Mouse (Mus musculus) limb, embryonic 12.5 days (tissue): Measurements from ENCODE around the gene Ccdc97. TPM values are rescaled to one million over a fixed set of nuclear protein-coding genes. Genes with fewer than 3 reads are reported as not detected.

ENCODE experiments used
- ATAC-seq: fragments of 200-750 bp; cut with Nextera tagmentation; 2 replicates; pipeline ENCODE4 v1.8.0; 2017; ENCODE audit warnings: low read depth, moderate TSS enrichment; ENCODE audit not compliant: insufficient number of reproducible peaks, insufficient read depth, low FRiP score, low TSS enrichment
- H3K27ac ChIP-seq: fragments of 300-500 bp; sonication (generic); 2 replicates; pipeline ENCODE4 v1.5.1; 2016; ENCODE audit warnings: mild to moderate bottlenecking, moderate library complexity
- H3K27me3 ChIP-seq: fragments of 300-500 bp; sonication (generic); 2 replicates; pipeline ENCODE4 v1.6.1; 2016; ENCODE audit warnings: mild to moderate bottlenecking, moderate library complexity
- H3K36me3 ChIP-seq: fragments of 300-500 bp; sonication (generic); 2 replicates; pipeline ENCODE4 v1.6.1; 2016; ENCODE audit warnings: mild to moderate bottlenecking, moderate library complexity
- H3K4me1 ChIP-seq: fragments of 300-500 bp; sonication (generic); replicated peaks from 2 replicates; pipeline ENCODE4 v1.6.1; 2016
- H3K4me2 ChIP-seq: fragments of 300-500 bp; sonication (generic); 2 replicates; pipeline ENCODE4 v1.6.1; 2016; ENCODE audit warnings: mild to moderate bottlenecking, moderate library complexity
- H3K4me3 ChIP-seq: fragments of 300-500 bp; sonication (generic); replicated peaks from 2 replicates; pipeline ENCODE4 v1.5.1; 2016; ENCODE audit warnings: mild to moderate bottlenecking
- H3K9ac ChIP-seq: fragments of 300-500 bp; sonication (generic); replicated peaks from 2 replicates; pipeline ENCODE4 v1.6.1; 2016; ENCODE audit warnings: mild to moderate bottlenecking, moderate library complexity
- H3K9me3 ChIP-seq: fragments of 300-500 bp; sonication (generic); 2 replicates; pipeline ENCODE4 v1.6.1; 2016; ENCODE audit warnings: mild to moderate bottlenecking, moderate library complexity
- WGBS: fragments of 180-500 bp; shearing (Covaris S2); methylation state at CpG from one replicate; pipeline ENCODE4 v1.1.7; 2016; 5-methylcytosine and 5-hydroxymethylcytosine counted together
- polyA plus RNA-seq: library from polyadenylated mRNA; unstranded; fragments of >200 nt; fragmentation: Nextera tagmentation; extraction: Ambion mirVana; gene quantifications from 2 replicates; pipeline ENCODE4 v1.2.1, GENCODE M21; 2016

The Ccdc97 gene
- polyA plus RNA-seq, 1 experiment from 2014 or later, result 20.6 TPM

DNA sequence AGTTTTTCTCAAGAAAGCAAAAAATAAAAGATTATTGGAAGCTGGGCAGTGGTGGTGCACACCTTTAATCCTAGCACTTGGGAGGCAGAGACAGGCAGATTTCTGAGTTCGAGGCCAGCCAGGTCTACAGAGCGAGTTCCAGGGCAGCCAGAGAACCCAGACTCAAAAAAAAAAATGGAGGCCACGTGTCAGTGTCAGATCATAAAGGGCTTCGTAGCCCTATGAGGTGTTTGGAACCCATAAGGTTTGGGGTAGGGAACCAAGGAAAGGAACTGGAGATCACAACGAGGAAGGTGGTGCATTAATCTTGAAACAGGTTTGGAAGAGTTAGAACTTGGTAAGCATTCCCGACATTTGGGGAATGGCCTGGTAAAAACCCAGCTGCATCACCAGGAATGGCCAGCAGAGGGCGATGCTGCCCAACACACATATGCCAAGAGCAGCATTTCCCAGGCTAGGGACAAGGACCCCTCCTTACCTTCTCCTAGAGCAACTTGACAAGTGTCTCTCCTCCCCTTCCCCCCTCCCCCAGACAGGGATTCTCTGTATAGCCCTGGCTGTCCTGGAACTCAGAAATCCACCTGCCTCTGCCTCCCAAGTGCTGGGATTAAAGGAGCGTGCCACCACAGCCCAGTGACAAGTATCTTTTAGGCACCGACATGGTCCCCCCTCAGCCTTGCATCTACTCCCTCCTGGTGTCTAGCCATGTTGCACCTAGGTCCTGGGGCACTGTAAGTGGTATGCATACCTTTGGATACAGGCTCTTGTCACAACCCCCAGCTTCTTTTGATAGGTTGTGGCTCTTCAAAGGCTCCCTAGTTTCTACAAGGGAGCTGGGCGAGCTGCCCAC, 1.1 kb upstream of the Ccdc97 start:
- peaks cover 61% of the 10 kb centered on the region for H3K36me3 ChIP-seq
- no peak overlapping the region for H3K9ac ChIP-seq
- H3K4me2 ChIP-seq, result peak overlapping the region; percentile 85
- WGBS, result 59% methylated on average over 10 of the region's 10 CpGs
- H3K27me3 ChIP-seq, result no peaks in the 10 kb centered on the region
- H3K9me3 ChIP-seq, result no peaks in the 10 kb centered on the region
- H3K4me3 ChIP-seq, result no peak overlapping the region
- ATAC-seq, result no peak
- H3K27ac ChIP-seq, result peak overlapping the region; percentile 80; the same call in 1 of the 2 replicates
- H3K4me1 ChIP-seq, result peaks cover 18% of the 10 kb centered on the region

DNA sequence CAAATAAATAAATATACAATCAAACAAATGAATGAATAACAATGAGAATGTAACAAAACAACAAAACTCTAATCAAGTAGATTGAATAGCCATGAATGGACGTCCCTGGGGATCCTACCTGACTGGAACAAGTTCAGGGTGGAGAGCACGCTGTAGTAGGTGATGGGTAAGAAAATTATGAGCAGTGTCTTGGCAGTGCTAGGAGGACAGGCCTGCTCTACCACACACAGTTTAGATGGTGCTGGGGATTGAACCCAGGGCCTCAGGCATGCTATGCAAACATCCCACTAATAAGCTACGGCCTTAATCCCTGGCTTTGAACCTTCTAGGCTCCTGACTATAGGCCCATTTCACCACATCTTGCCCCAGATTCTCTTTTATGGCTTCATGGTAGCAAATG, 1.4 kb downstream of the Ccdc97 start:
- ATAC-seq, result no peak
- Histone ChIP-seq H3K9me3 (no peaks in the 10 kb centered on the region), H3K9ac (no peak overlapping the region), H3K27me3 (no peaks in the 10 kb centered on the region), H3K4me3 (peak overlapping the region; percentile 71; the same call in 1 of the 2 replicates), H3K27ac (no peak overlapping the region), H3K36me3 (peaks cover 61% of the 10 kb centered on the region), H3K4me2 (peak overlapping the region; percentile 85), H3K4me1 (peaks cover 23% of the 10 kb centered on the region)
- 90% methylated on average over 3 of the region's 3 CpGs for WGBS

DNA sequence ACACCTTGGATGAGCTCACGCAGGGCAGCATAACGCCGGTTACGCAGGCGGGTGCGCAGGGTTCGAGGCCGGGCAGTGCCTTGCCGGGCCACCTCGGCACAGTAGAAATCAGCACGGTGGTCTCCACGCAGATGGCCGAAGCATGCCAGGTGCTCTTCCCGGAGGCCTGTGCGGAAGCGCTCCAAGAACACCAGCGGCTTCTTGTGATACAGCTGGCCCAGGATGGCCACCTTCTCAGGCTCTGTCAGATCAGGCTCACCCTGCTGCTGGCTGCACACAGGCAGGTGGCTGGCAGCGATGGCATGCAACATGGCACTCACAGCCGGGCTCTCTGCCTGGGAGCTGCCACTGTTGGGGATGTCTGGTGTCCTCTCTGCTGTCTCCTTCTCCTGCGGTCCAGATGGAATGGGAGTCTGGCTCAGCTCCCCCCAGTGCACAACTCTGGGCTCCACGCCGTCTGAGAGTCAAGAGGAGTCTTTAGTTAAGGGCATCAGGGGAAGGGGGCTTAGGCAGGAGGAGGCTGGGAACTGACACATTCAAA, 3.1 kb downstream of the Ccdc97 start:
- Histone ChIP-seq H3K9me3 (no peaks in the 10 kb centered on the region), H3K4me1 (peaks cover 39% of the 10 kb centered on the region), H3K36me3 (peaks cover 57% of the 10 kb centered on the region), H3K4me2 (no peak overlapping the region), H3K4me3 (no peak overlapping the region), H3K9ac (no peak overlapping the region), H3K27ac (no peak overlapping the region), H3K27me3 (no peaks in the 10 kb centered on the region)
- no peak for ATAC-seq
- WGBS, result 93% methylated on average over 22 of the region's 22 CpGs

DNA sequence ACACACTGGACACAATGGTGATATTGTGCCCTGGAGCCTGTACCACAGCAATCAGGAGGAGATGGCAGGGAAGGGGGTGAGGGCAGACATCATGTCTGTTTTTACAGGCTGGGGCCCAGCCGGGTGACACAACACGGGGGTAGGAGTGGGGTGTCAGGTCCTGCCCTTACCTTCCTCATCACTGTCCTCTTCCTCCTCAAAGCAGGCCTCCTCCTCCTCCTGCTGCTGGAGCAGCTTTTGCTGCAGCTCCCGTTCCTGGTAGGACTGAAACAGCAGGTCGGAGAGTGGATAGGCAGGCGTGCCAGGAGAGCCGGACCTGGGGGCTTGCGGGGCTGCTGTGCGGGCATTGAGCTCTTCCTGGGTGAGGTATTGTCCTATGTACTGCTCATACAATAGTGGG, 4.3 kb downstream of the Ccdc97 start:
- Histone ChIP-seq H3K27me3 (0 out of 2 replicates have a peak, but pooled peaks cover 3% of the 10 kb centered on the region), H3K4me2 (no peak overlapping the region), H3K9me3 (no peaks in the 10 kb centered on the region), H3K4me1 (peaks cover 51% of the 10 kb centered on the region), H3K4me3 (no peak overlapping the region), H3K27ac (no peak overlapping the region), H3K9ac (no peak overlapping the region), H3K36me3 (peaks cover 49% of the 10 kb centered on the region)
- WGBS, result 93% methylated on average over 8 of the region's 8 CpGs
- ATAC-seq, result no peak

DNA sequence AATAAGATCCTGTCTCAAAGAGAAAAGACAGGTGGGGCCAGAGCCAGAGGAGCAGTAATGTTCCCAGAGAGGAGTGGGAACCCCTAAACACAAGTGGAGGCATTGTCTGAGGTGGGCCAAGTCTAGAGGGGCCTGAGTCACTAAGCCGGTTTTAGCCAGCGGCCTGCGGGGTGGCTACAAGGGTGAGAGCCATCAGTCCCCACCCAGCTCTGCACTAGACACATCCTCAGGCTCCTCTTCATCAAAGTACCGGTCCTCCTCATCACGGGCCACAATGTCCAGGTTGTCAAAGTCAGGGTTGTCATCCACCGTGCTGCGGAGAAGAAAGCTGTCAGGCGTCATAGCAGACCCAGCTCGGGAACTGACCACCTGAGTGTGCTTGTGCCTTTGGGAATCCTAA, 6.1 kb downstream of the Ccdc97 start:
- Histone ChIP-seq H3K4me1 (peaks cover 48% of the 10 kb centered on the region), H3K4me3 (no peak overlapping the region), H3K4me2 (no peak overlapping the region), H3K27me3 (0 out of 2 replicates have a peak, but pooled peaks cover 3% of the 10 kb centered on the region), H3K27ac (no peak overlapping the region), H3K9me3 (no peaks in the 10 kb centered on the region), H3K36me3 (peaks cover 49% of the 10 kb centered on the region), H3K9ac (no peak overlapping the region)
- 87% methylated on average over 9 of the region's 9 CpGs for WGBS
- no peak for ATAC-seq

DNA sequence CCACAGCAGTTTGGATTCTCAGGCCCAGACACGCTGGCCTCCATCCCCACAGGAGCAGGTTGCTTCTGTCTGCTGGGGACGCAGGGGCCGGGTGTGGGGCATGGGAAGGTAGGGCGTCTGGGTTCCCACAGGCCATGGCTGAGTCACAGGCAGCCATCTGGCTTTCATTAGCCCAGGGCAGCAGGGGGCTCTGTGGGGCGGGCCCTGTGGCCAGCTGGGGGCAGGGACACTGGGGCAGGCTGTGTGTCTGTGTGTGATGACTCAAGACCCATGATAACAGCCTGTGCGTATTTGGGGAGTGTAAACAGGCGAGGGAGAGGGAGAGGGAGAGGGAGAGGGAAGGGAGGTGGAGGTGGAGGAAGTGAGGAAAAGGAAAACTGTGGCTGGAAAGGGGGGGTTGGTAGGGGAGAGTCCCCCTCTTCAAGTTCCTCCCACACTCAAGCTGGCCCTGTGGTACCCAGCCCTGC, 7.1 kb downstream of the Ccdc97 start:
- peak overlapping the region; percentile 51 for H3K9ac ChIP-seq
- H3K9me3 ChIP-seq, result no peaks in the 10 kb centered on the region
- H3K4me2 ChIP-seq, result peak overlapping the region; percentile 15; the same call in 1 of the 2 replicates
- H3K36me3 ChIP-seq, result peaks cover 49% of the 10 kb centered on the region
- WGBS, result 5% methylated on average over 7 of the region's 7 CpGs
- H3K27ac ChIP-seq, result peak overlapping the region; percentile 79
- H3K27me3 ChIP-seq, result 0 out of 2 replicates have a peak, but pooled peaks cover 3% of the 10 kb centered on the region
- peaks cover 50% of the 10 kb centered on the region for H3K4me1 ChIP-seq
- ATAC-seq, result peak; percentile 6; the same call in 1 of the 2 replicates
- no peak overlapping the region for H3K4me3 ChIP-seq

DNA sequence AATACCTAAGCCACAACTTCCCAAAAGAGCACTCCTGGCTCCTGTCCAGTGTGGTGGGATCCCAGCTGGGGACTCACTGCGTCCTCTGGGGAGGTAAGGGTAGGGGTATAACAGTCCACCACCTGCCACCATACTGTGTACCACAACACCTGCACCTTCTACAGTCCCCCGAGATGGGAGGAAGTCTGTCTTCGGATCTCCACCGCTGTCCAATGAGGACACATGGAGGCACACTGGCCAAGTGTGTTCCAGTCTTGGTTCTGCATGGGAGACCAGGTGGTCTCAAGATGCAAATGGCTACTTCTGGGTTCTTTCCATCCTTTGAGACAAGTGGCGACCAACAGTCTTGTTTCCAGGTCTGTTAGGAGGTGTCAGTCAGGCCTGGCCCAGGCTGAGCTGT, 7.7 kb downstream of the Ccdc97 start:
- peak overlapping the region; percentile 51 for H3K9ac ChIP-seq
- H3K36me3 ChIP-seq, result peaks cover 47% of the 10 kb centered on the region
- H3K27ac ChIP-seq, result peak overlapping the region; percentile 79
- H3K4me2 ChIP-seq, result 0 out of 2 replicates have a peak overlapping the region, but pooled peaks have one; percentile 15
- H3K27me3 ChIP-seq, result 0 out of 2 replicates have a peak, but pooled peaks cover 3% of the 10 kb centered on the region
- no peaks in the 10 kb centered on the region for H3K9me3 ChIP-seq
- ATAC-seq, result peak; percentile 5; the same call in 1 of the 2 replicates
- peaks cover 50% of the 10 kb centered on the region for H3K4me1 ChIP-seq
- H3K4me3 ChIP-seq, result no peak overlapping the region
- WGBS, result 43% methylated on average over 5 of the region's 5 CpGs

DNA sequence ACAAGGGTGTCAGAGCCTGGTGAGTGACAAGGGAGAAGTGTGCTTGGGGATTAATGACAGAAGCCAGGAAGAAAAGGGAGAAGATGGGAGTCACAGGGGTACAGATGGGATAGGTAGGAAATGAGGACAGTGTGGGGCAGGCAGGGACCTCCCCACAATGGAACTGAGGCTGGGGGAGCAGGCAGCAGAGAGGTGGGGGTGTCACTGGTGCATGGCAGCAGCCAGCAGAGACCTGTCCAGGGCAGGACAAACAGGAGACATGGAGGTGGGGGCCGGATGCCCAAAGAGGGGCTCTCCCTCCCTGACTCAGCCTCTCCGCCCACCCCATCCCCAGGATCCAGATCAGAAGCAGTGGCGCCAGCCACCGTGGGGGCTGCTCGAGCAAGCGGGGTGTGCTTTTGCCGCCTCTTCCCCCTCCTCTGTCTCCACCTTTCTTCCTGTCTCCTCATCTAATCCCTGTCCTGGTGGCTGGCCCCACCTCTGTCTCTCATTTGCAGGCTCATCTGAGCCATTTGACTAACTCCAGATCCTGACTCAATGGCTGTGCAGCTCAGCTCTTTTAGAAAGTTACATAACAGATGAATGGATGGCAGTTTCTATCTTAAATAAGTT, 8.3 kb downstream of the Ccdc97 start:
- Histone ChIP-seq H3K4me2 (peak overlapping the region; percentile 28), H3K36me3 (peaks cover 42% of the 10 kb centered on the region), H3K4me3 (no peak overlapping the region), H3K9ac (peak overlapping the region; percentile 48; the same call in 1 of the 2 replicates), H3K27ac (peak overlapping the region; percentile 79; the same call in 1 of the 2 replicates), H3K27me3 (peaks cover 3% of the 10 kb centered on the region; the same call in 1 of the 2 replicates), H3K9me3 (no peaks in the 10 kb centered on the region), H3K4me1 (peaks cover 50% of the 10 kb centered on the region)
- no peak for ATAC-seq
- WGBS, result 8% methylated on average over 7 of the region's 7 CpGs

DNA sequence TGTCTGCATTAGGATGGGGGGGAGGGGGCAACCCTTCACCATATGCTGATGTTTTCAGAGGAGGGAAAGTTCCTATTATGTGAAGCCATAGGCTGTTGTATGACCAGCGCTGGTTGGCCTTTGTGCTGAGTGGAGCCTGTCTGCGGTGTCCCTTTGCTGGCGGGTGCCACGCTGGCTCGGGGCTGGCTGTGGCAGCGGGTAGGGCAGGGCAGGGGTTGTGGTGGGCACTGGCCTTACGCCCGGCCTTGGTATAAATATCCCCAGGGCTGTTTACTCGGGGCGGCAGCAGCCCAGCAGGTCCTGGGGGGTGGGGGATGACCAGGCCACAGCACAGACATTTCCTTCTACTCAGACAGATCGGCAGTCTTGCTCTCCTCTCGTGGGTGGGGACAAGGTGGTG, 8.9 kb downstream of the Ccdc97 start:
- Histone ChIP-seq H3K27ac (0 out of 2 replicates have a peak overlapping the region, but pooled peaks have one; percentile 12), H3K4me3 (no peak overlapping the region), H3K9me3 (no peaks in the 10 kb centered on the region), H3K9ac (peak overlapping the region; percentile 48), H3K36me3 (peaks cover 35% of the 10 kb centered on the region), H3K4me2 (peak overlapping the region; percentile 28), H3K27me3 (peaks cover 7% of the 10 kb centered on the region; the same call in 1 of the 2 replicates), H3K4me1 (peaks cover 53% of the 10 kb centered on the region)
- ATAC-seq, result no peak
- WGBS, result 15% methylated on average over 12 of the region's 12 CpGs

DNA sequence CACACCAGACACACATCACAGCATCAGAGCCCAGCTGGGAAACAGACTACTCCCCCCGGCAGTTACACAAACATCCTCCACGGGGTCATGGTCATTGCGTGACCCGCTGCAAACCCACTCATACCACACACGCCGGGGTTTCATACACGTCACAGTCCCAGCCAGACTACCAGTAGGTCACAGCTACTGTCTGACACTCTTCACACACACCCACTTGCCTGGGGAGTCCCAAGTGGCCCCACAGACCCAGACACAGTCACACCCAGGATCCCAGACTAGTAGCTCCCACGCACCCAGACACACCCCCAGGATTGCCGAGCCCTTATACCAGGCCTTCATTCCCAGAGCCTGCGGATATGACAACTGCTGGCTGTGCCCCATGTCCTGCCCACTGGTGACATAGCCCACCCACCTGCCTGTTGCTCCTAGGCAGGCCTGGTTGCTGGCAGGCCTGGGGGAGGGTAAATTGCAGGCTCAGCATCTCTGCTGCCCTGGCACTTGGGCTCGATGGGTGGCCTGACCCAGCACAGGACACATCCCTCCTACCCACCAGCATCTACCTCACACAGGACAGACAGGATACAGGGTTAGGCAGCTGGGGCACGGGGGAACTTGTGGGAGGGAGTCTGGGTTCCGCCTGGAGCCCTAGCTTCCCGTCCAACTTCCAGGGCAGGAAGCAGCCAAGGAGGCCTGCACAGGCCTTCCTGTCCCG, 11.2 kb downstream of the Ccdc97 start:
- no peak overlapping the region for H3K4me3 ChIP-seq
- peaks cover 23% of the 10 kb centered on the region for H3K27me3 ChIP-seq
- no peaks in the 10 kb centered on the region for H3K9me3 ChIP-seq
- 65% methylated on average over 15 of the region's 15 CpGs for WGBS
- ATAC-seq, result 0 out of 2 replicates have a peak, but pooled peaks have one; percentile 21
- H3K4me2 ChIP-seq, result no peak overlapping the region
- H3K36me3 ChIP-seq, result peaks cover 13% of the 10 kb centered on the region
- H3K27ac ChIP-seq, result peak overlapping the region; percentile 54
- peaks cover 58% of the 10 kb centered on the region for H3K4me1 ChIP-seq
- 0 out of 2 replicates have a peak overlapping the region, but pooled peaks have one; percentile 24 for H3K9ac ChIP-seq
